Mouse (Mus musculus): ENCODE results near the gene Vps54.
"Not testable (repeated sequence)": the region's sequence is repeated elsewhere in the genome, so short reads cannot be mapped to it uniquely, and the experiment has no call there.

Gene Vps54

GRCm38 (mm10) chr11:21239021-21239661, at the start of gene Vps54:
Vps54 (plus strand) TSS chr11:21239281.
- Histone ChIP-seq H3K36me3 (ENCODE audit: control insufficient read depth, insufficient read depth, low read length, poor library complexity, severe bottlenecking) (no peaks in the 10 kb centered on the region), H3K27me3 (ENCODE audit: control insufficient read depth, insufficient read depth, low read length, poor library complexity, severe bottlenecking) (no peaks in the 10 kb centered on the region)
- DNase-seq (ENCODE audit: low read depth, low spot score) = peak; percentile 47

- H3K36me3 ChIP-seq (ENCODE audit: control insufficient read depth, insufficient read depth, low read length, poor library complexity, severe bottlenecking); H3K27me3 ChIP-seq (ENCODE audit: control insufficient read depth, insufficient read depth, low read length, poor library complexity, severe bottlenecking); DNase-seq (ENCODE audit: low read depth, low spot score): not testable (repeated sequence)
Observed at GRCm38 (mm10) chr11:21191821-21192220, 47.3 kb upstream of the Vps54 start.

- no peak for DNase-seq (ENCODE audit: low read depth, low spot score)
- Histone ChIP-seq H3K36me3 (ENCODE audit: control insufficient read depth, insufficient read depth, low read length, poor library complexity, severe bottlenecking) (no peaks in the 10 kb centered on the region), H3K27me3 (ENCODE audit: control insufficient read depth, insufficient read depth, low read length, poor library complexity, severe bottlenecking) (no peaks in the 10 kb centered on the region)
Observed at GRCm38 (mm10) chr11:21194851-21195250, 44.2 kb upstream of the Vps54 start.

GRCm38 (mm10) chr11:21209046-21209445, 30.0 kb upstream of the Vps54 start:
- Histone ChIP-seq H3K27me3 (ENCODE audit: control insufficient read depth, insufficient read depth, low read length, poor library complexity, severe bottlenecking) (no peaks in the 10 kb centered on the region), H3K36me3 (ENCODE audit: control insufficient read depth, insufficient read depth, low read length, poor library complexity, severe bottlenecking) (no peaks in the 10 kb centered on the region)
- no peak for DNase-seq (ENCODE audit: low read depth, low spot score)

- not testable (repeated sequence) for DNase-seq (ENCODE audit: low read depth, low spot score); H3K36me3 ChIP-seq (ENCODE audit: control insufficient read depth, insufficient read depth, low read length, poor library complexity, severe bottlenecking); H3K27me3 ChIP-seq (ENCODE audit: control insufficient read depth, insufficient read depth, low read length, poor library complexity, severe bottlenecking)
Observed at GRCm38 (mm10) chr11:21209701-21210100, 29.4 kb upstream of the Vps54 start.

GRCm38 (mm10) chr11:21217419-21217818, 21.7 kb upstream of the Vps54 start:
- no peaks in the 10 kb centered on the region for H3K27me3 ChIP-seq (ENCODE audit: control insufficient read depth, insufficient read depth, low read length, poor library complexity, severe bottlenecking)
- no peaks in the 10 kb centered on the region for H3K36me3 ChIP-seq (ENCODE audit: control insufficient read depth, insufficient read depth, low read length, poor library complexity, severe bottlenecking)
- DNase-seq (ENCODE audit: low read depth, low spot score) = no peak

- Histone ChIP-seq H3K36me3 (ENCODE audit: control insufficient read depth, insufficient read depth, low read length, poor library complexity, severe bottlenecking) (no peaks in the 10 kb centered on the region), H3K27me3 (ENCODE audit: control insufficient read depth, insufficient read depth, low read length, poor library complexity, severe bottlenecking) (no peaks in the 10 kb centered on the region)
- DNase-seq (ENCODE audit: low read depth, low spot score) = no peak
Observed at GRCm38 (mm10) chr11:21219281-21219680, 19.8 kb upstream of the Vps54 start.

GRCm38 (mm10) chr11:21219851-21220587, 19.1 kb upstream of the Vps54 start:
- Histone ChIP-seq H3K27me3 (ENCODE audit: control insufficient read depth, insufficient read depth, low read length, poor library complexity, severe bottlenecking) (no peaks in the 10 kb centered on the region), H3K36me3 (ENCODE audit: control insufficient read depth, insufficient read depth, low read length, poor library complexity, severe bottlenecking) (no peaks in the 10 kb centered on the region)
- DNase-seq (ENCODE audit: low read depth, low spot score) = no peak

- DNase-seq (ENCODE audit: low read depth, low spot score) = no peak
- H3K27me3 ChIP-seq (ENCODE audit: control insufficient read depth, insufficient read depth, low read length, poor library complexity, severe bottlenecking) = no peaks in the 10 kb centered on the region
- H3K36me3 ChIP-seq (ENCODE audit: control insufficient read depth, insufficient read depth, low read length, poor library complexity, severe bottlenecking) = no peaks in the 10 kb centered on the region
Observed at GRCm38 (mm10) chr11:21220754-21221153, 18.3 kb upstream of the Vps54 start.

- no peaks in the 10 kb centered on the region for H3K27me3 ChIP-seq (ENCODE audit: control insufficient read depth, insufficient read depth, low read length, poor library complexity, severe bottlenecking)
- peak; percentile 24 for DNase-seq (ENCODE audit: low read depth, low spot score)
- H3K36me3 ChIP-seq (ENCODE audit: control insufficient read depth, insufficient read depth, low read length, poor library complexity, severe bottlenecking) = no peaks in the 10 kb centered on the region
Observed at GRCm38 (mm10) chr11:21221396-21221795, 17.7 kb upstream of the Vps54 start.

GRCm38 (mm10) chr11:21222606-21223207, 16.4 kb upstream of the Vps54 start:
- no peaks in the 10 kb centered on the region for H3K27me3 ChIP-seq (ENCODE audit: control insufficient read depth, insufficient read depth, low read length, poor library complexity, severe bottlenecking)
- no peak for DNase-seq (ENCODE audit: low read depth, low spot score)
- no peaks in the 10 kb centered on the region for H3K36me3 ChIP-seq (ENCODE audit: control insufficient read depth, insufficient read depth, low read length, poor library complexity, severe bottlenecking)

- H3K27me3 ChIP-seq (ENCODE audit: control insufficient read depth, insufficient read depth, low read length, poor library complexity, severe bottlenecking) = no peaks in the 10 kb centered on the region
- DNase-seq (ENCODE audit: low read depth, low spot score) = no peak
- no peaks in the 10 kb centered on the region for H3K36me3 ChIP-seq (ENCODE audit: control insufficient read depth, insufficient read depth, low read length, poor library complexity, severe bottlenecking)
Observed at GRCm38 (mm10) chr11:21223539-21223938, 15.5 kb upstream of the Vps54 start.

- H3K36me3 ChIP-seq (ENCODE audit: control insufficient read depth, insufficient read depth, low read length, poor library complexity, severe bottlenecking) = no peaks in the 10 kb centered on the region
- no peak for DNase-seq (ENCODE audit: low read depth, low spot score)
Observed at GRCm38 (mm10) chr11:21224041-21224440, 15.0 kb upstream of the Vps54 start.

GRCm38 (mm10) chr11:21224446-21224845, 14.6 kb upstream of the Vps54 start:
- Histone ChIP-seq H3K27me3 (ENCODE audit: control insufficient read depth, insufficient read depth, low read length, poor library complexity, severe bottlenecking) (no peaks in the 10 kb centered on the region), H3K36me3 (ENCODE audit: control insufficient read depth, insufficient read depth, low read length, poor library complexity, severe bottlenecking) (no peaks in the 10 kb centered on the region)
- no peak for DNase-seq (ENCODE audit: low read depth, low spot score)

More at GRCm38 (mm10) chr11:21224041-21224440, 15.0 kb upstream of the Vps54 start:
- no peaks in the 10 kb centered on the region for H3K27me3 ChIP-seq (ENCODE audit: control insufficient read depth, insufficient read depth, low read length, poor library complexity, severe bottlenecking)

GRCm38 (mm10) chr11:21224983-21225382, 14.1 kb upstream of the Vps54 start:
- Histone ChIP-seq H3K27me3 (ENCODE audit: control insufficient read depth, insufficient read depth, low read length, poor library complexity, severe bottlenecking) (no peaks in the 10 kb centered on the region), H3K36me3 (ENCODE audit: control insufficient read depth, insufficient read depth, low read length, poor library complexity, severe bottlenecking) (no peaks in the 10 kb centered on the region)
- DNase-seq (ENCODE audit: low read depth, low spot score) = peak; percentile 17
